Mouse (Mus musculus) kidney, postnatal 0 days (tissue): Measurements from ENCODE around the gene Tmem95. TPM values are rescaled to one million over a fixed set of nuclear protein-coding genes. Genes with fewer than 3 reads are reported as not detected.

Experiments used
- ATAC-seq: fragments of 200-750 bp; cut with Nextera tagmentation; replicated peaks from 2 replicates; pipeline ENCODE4 v1.8.0; 2017; ENCODE audit warnings: low read depth, moderate number of reproducible peaks, moderate TSS enrichment, moderate library complexity; ENCODE audit not compliant: low FRiP score
- DNase-seq: peaks from one replicate; pipeline ENCODE4 v3.0.0-alpha.2; 2016; ENCODE audit warnings: low spot score
- H3K27ac ChIP-seq: fragments of 300-500 bp; sonication (generic); 2 replicates; pipeline ENCODE4 v1.5.1; 2014; ENCODE audit warnings: mild to moderate bottlenecking
- H3K27me3 ChIP-seq: fragments of 300-500 bp; sonication (generic); 2 replicates; pipeline ENCODE4 v1.6.1; 2014; ENCODE audit warnings: low read length, mixed read lengths; ENCODE audit not compliant: insufficient read depth
- H3K36me3 ChIP-seq: fragments of 300-500 bp; sonication (generic); 2 replicates; pipeline ENCODE4 v1.6.1; 2014; ENCODE audit warnings: low read length, mixed read lengths; ENCODE audit not compliant: insufficient read depth
- H3K4me1 ChIP-seq: fragments of 300-500 bp; sonication (generic); replicated peaks from 2 replicates; pipeline ENCODE4 v1.6.1; 2014; ENCODE audit warnings: antibody characterized with exemption, low read length, mixed read lengths; ENCODE audit not compliant: insufficient read depth
- H3K4me2 ChIP-seq: fragments of 300-500 bp; sonication (generic); 2 replicates; pipeline ENCODE4 v1.6.1; 2014; ENCODE audit warnings: mild to moderate bottlenecking, low read length, moderate library complexity, mixed read lengths
- H3K4me3 ChIP-seq: fragments of 300-500 bp; sonication (generic); replicated peaks from 2 replicates; pipeline ENCODE4 v1.5.1; 2014; ENCODE audit warnings: low read depth, low read length
- H3K9ac ChIP-seq: fragments of 300-500 bp; sonication (generic); 2 replicates; pipeline ENCODE4 v1.6.1; 2014; ENCODE audit warnings: low read depth, low read length
- H3K9me3 ChIP-seq: fragments of 300-500 bp; sonication (generic); replicated peaks from 2 replicates; pipeline ENCODE4 v1.6.1; 2016; ENCODE audit warnings: low read length, inconsistent platforms, mixed read lengths
- CTCF ChIP-seq: IDR thresholded peaks from 2 replicates; pipeline ENCODE4 v1.5.1; 2016; ENCODE audit warnings: antibody characterized with exemption, low read depth, mild to moderate bottlenecking, moderate library complexity
- WGBS: fragments of 180-500 bp; shearing (Covaris S2); extraction: QIAGEN DNeasy Blood & Tissue Kit; methylation state at CpG from one replicate; pipeline ENCODE4 v1.1.7; 2014; 5-methylcytosine and 5-hydroxymethylcytosine counted together
- polyA plus RNA-seq: library from polyadenylated mRNA; unstranded; fragments of >200 nt; fragmentation: Nextera tagmentation; extraction: Ambion mirVana; gene quantifications from 2 replicates; pipeline ENCODE4 v1.2.1, GENCODE M21; 2015

Tmem95 gene
- polyA plus RNA-seq, 1 experiment from 2014 or later, result not detected

- H3K4me2 ChIP-seq, result 0 out of 2 replicates have a peak overlapping the region, but pooled peaks have one; percentile 82
- no peaks in the 10 kb centered on the region for H3K27me3 ChIP-seq
- no peak for TF ChIP-seq CTCF
- WGBS, result 90% methylated on average over 3 of the region's 3 CpGs
- no peak overlapping the region for H3K27ac ChIP-seq
- H3K9ac ChIP-seq, result no peak overlapping the region
- H3K4me3 ChIP-seq, result no peak overlapping the region
- H3K9me3 ChIP-seq, result no peaks in the 10 kb centered on the region
- ATAC-seq (no peak), DNase-seq (no peak)
- peaks cover 27% of the 10 kb centered on the region for H3K4me1 ChIP-seq
- H3K36me3 ChIP-seq, result no peaks in the 10 kb centered on the region
These were observed 581 bp upstream of the Tmem95 start for GRCm38 (mm10) chr11:69878399-69878798.

GRCm38 (mm10) chr11:69876867-69877266 is 951 bp downstream of the Tmem95 start:
- no peak overlapping the region for H3K4me3 ChIP-seq
- peak; percentile 43 for ATAC-seq
- H3K9me3 ChIP-seq, result no peaks in the 10 kb centered on the region
- DNase-seq, result peak; percentile 95
- H3K36me3 ChIP-seq, result no peaks in the 10 kb centered on the region
- 0 out of 2 replicates have a peak overlapping the region, but pooled peaks have one; percentile 25 for H3K27ac ChIP-seq
- WGBS, result 5% methylated on average over 12 of the region's 12 CpGs
- H3K9ac ChIP-seq, result no peak overlapping the region
- peaks cover 27% of the 10 kb centered on the region for H3K4me1 ChIP-seq
- TF ChIP-seq CTCF, result peak; percentile 97
- H3K4me2 ChIP-seq, result peak overlapping the region; percentile 9; the same call in 1 of the 2 replicates
- no peaks in the 10 kb centered on the region for H3K27me3 ChIP-seq

- no peak overlapping the region for H3K4me2 ChIP-seq
These were observed 1.6 kb downstream of the Tmem95 start for GRCm38 (mm10) chr11:69876186-69876585.

GRCm38 (mm10) chr11:69872451-69872850 is 5.4 kb downstream of the Tmem95 start:
- peaks cover 4% of the 10 kb centered on the region; the same call in 1 of the 2 replicates for H3K4me1 ChIP-seq
- no peaks in the 10 kb centered on the region for H3K27me3 ChIP-seq
- ATAC-seq (no peak), DNase-seq (no peak)
- WGBS, result 71% methylated on average over 4 of the region's 4 CpGs
- no peak overlapping the region for H3K4me2 ChIP-seq
- H3K36me3 ChIP-seq, result no peaks in the 10 kb centered on the region
- no peak for TF ChIP-seq CTCF
- H3K27ac ChIP-seq, result no peak overlapping the region
- H3K4me3 ChIP-seq, result no peak overlapping the region
- H3K9me3 ChIP-seq, result no peaks in the 10 kb centered on the region
- H3K9ac ChIP-seq, result no peak overlapping the region

More at GRCm38 (mm10) chr11:69876186-69876585, 1.6 kb downstream of the Tmem95 start:
- peak; percentile 18; the same call in 1 of the 2 replicates for TF ChIP-seq CTCF
- Histone ChIP-seq H3K4me3 (no peak overlapping the region), H3K27ac (0 out of 2 replicates have a peak overlapping the region, but pooled peaks have one; percentile 25), H3K4me1 (peaks cover 21% of the 10 kb centered on the region), H3K9ac (no peak overlapping the region), H3K9me3 (no peaks in the 10 kb centered on the region), H3K36me3 (no peaks in the 10 kb centered on the region), H3K27me3 (no peaks in the 10 kb centered on the region)
- no peak for ATAC-seq
- 48% methylated on average over 7 of the region's 7 CpGs for WGBS
- DNase-seq, result peak; percentile 69

GRCm38 (mm10) chr11:69871822-69872221 is 6.0 kb downstream of the Tmem95 start:
- TF ChIP-seq CTCF, result no peak
- no peaks in the 10 kb centered on the region for H3K9me3 ChIP-seq
- no peaks in the 10 kb centered on the region for H3K36me3 ChIP-seq
- WGBS, result 87% methylated on average over 7 of the region's 7 CpGs
- no peak for DNase-seq
- no peak overlapping the region for H3K4me3 ChIP-seq
- H3K27ac ChIP-seq, result no peak overlapping the region
- H3K27me3 ChIP-seq, result no peaks in the 10 kb centered on the region
- H3K4me1 ChIP-seq, result no peaks in the 10 kb centered on the region
- no peak for ATAC-seq
- H3K9ac ChIP-seq, result no peak overlapping the region
- H3K4me2 ChIP-seq, result no peak overlapping the region

GRCm38 (mm10) chr11:69870289-69871069 is 7.3 kb downstream of the Tmem95 start:
- no peak for TF ChIP-seq CTCF
- H3K4me2 ChIP-seq, result no peak overlapping the region
- H3K4me1 ChIP-seq, result no peaks in the 10 kb centered on the region
- no peak overlapping the region for H3K4me3 ChIP-seq
- no peaks in the 10 kb centered on the region for H3K36me3 ChIP-seq
- WGBS, result 91% methylated on average over 2 of the region's 2 CpGs
- H3K9me3 ChIP-seq, result no peaks in the 10 kb centered on the region
- H3K9ac ChIP-seq, result no peak overlapping the region
- no peak for ATAC-seq
- no peak for DNase-seq
- H3K27me3 ChIP-seq, result no peaks in the 10 kb centered on the region
- no peak overlapping the region for H3K27ac ChIP-seq
